Mouse (Mus musculus) frontal cortex, postnatal 36 days (tissue): ENCODE data around the gene Ankrd34a.

Experiments used
- DNase-seq, 2 experiments: peaks; one replicate each; pipeline ENCODE4 v3.0.0; 2022; ENCODE audit warnings: low spot score in 2 of 2

Gene Ankrd34a

GRCm38 (mm10) chr3:96596228-96596707 is at the start of gene Ankrd34a:
Ankrd34a (plus strand) TSS chr3:96596636.
- DNase-seq: peak; percentile 83 to 88

GRCm38 (mm10) chr3:96546880-96547279 is 49.6 kb upstream of the Ankrd34a start:
- DNase-seq: no peak

GRCm38 (mm10) chr3:96547389-96547960 is 49.0 kb upstream of the Ankrd34a start:
- DNase-seq: peak; percentile 79 to 83

- DNase-seq: no peak
Measured at GRCm38 (mm10) chr3:96548824-96549223, 47.6 kb upstream of the Ankrd34a start.

GRCm38 (mm10) chr3:96549346-96549745 is 47.1 kb upstream of the Ankrd34a start:
- DNase-seq: no peak

GRCm38 (mm10) chr3:96551203-96551602 is 45.2 kb upstream of the Ankrd34a start:
- DNase-seq: peak; percentile 46 to 56

- no peak for DNase-seq
Measured at GRCm38 (mm10) chr3:96551890-96552289, 44.5 kb upstream of the Ankrd34a start.

GRCm38 (mm10) chr3:96553601-96554000 is 42.8 kb upstream of the Ankrd34a start:
- no peak for DNase-seq

- DNase-seq: no peak
Measured at GRCm38 (mm10) chr3:96554251-96554650, 42.2 kb upstream of the Ankrd34a start.

GRCm38 (mm10) chr3:96555041-96555596 is 41.3 kb upstream of the Ankrd34a start:
- no peak for DNase-seq

GRCm38 (mm10) chr3:96555999-96556614 is 40.3 kb upstream of the Ankrd34a start:
- DNase-seq: no peak

GRCm38 (mm10) chr3:96556651-96557635 is 39.5 kb upstream of the Ankrd34a start:
- DNase-seq: no peak

GRCm38 (mm10) chr3:96557694-96558093 is 38.7 kb upstream of the Ankrd34a start, which contains the start of gene Txnip:
Txnip (plus strand) TSS chr3:96557957.
- peak; percentile 94 to 95 for DNase-seq

- DNase-seq: no peak
Measured at GRCm38 (mm10) chr3:96558159-96558558, 38.3 kb upstream of the Ankrd34a start.

GRCm38 (mm10) chr3:96558668-96559196 is 37.7 kb upstream of the Ankrd34a start:
- no peak for DNase-seq

- no peak for DNase-seq
Measured at GRCm38 (mm10) chr3:96559398-96559910, 37.0 kb upstream of the Ankrd34a start.

GRCm38 (mm10) chr3:96559911-96560850 is 36.3 kb upstream of the Ankrd34a start:
- no peak for DNase-seq

- no peak for DNase-seq
Measured at GRCm38 (mm10) chr3:96560881-96561668, 35.4 kb upstream of the Ankrd34a start.

- no peak for DNase-seq
Measured at GRCm38 (mm10) chr3:96561946-96562681, 34.3 kb upstream of the Ankrd34a start.
